Mouse (Mus musculus): ENCODE measurements around the gene Shmt2. TPM values are rescaled to one million over a fixed set of nuclear protein-coding genes. Genes with fewer than 3 reads are reported as not detected.

Gene Shmt2
- 110 and 111 TPM in 2 replicates for polyA plus RNA-seq (2015; fragmentation: Nextera tagmentation; extraction: Ambion mirVana)

GRCm38 (mm10) chr10:127522088-127522581 is at the start of gene Shmt2:
Gene Shmt2, minus strand, starts transcription at chr10:127522444.
- Histone ChIP-seq H3K27ac (peak within 1 kb of the TSS; percentile 24; the same call in 1 of the 2 replicates), H3K4me3 (peak within 1 kb of the TSS; percentile 66), H3K4me1 (peaks cover 32% of the 10 kb centered on the region), H3K27me3 (peaks cover 44% of the 10 kb centered on the region), H3K9ac (peak within 1 kb of the TSS; percentile 62), H3K4me2 (peak within 1 kb of the TSS; percentile 91), H3K9me3 (no peaks in the 10 kb centered on the region), H3K36me3 (peaks cover 35% of the 10 kb centered on the region)
- 0% methylated on average over 21 of the region's 21 CpGs for WGBS
- peak; percentile 62; the same call in 1 of the 2 replicates for ATAC-seq (ENCODE audit: borderline replicate concordance, extremely low read depth, low FRiP score, low TSS enrichment)

GRCm38 (mm10) chr10:127570937-127571641 is 48.8 kb upstream of the Shmt2 start:
- Histone ChIP-seq H3K27ac (peak overlapping the region; percentile 61; the same call in 1 of the 2 replicates), H3K4me3 (no peak overlapping the region), H3K9ac (no peak overlapping the region), H3K27me3 (no peaks in the 10 kb centered on the region), H3K9me3 (no peaks in the 10 kb centered on the region), H3K36me3 (peaks cover 72% of the 10 kb centered on the region), H3K4me2 (no peak overlapping the region), H3K4me1 (peaks cover 9% of the 10 kb centered on the region)
- WGBS = 79% methylated on average over 17 of the region's 17 CpGs
- no peak for ATAC-seq (ENCODE audit: borderline replicate concordance, extremely low read depth, low FRiP score, low TSS enrichment)

GRCm38 (mm10) chr10:127570384-127570783 is 48.1 kb upstream of the Shmt2 start:
- Histone ChIP-seq H3K9ac (no peak overlapping the region), H3K9me3 (no peaks in the 10 kb centered on the region), H3K36me3 (peaks cover 69% of the 10 kb centered on the region), H3K4me1 (peaks cover 9% of the 10 kb centered on the region), H3K4me3 (no peak overlapping the region), H3K27me3 (no peaks in the 10 kb centered on the region), H3K27ac (peak overlapping the region; percentile 61), H3K4me2 (no peak overlapping the region)
- peak; percentile 40; the same call in 1 of the 2 replicates for ATAC-seq (ENCODE audit: borderline replicate concordance, extremely low read depth, low FRiP score, low TSS enrichment)
- 32% methylated on average over 6 of the region's 6 CpGs for WGBS

GRCm38 (mm10) chr10:127569450-127569849 is 47.2 kb upstream of the Shmt2 start:
- Histone ChIP-seq H3K27me3 (no peaks in the 10 kb centered on the region), H3K4me3 (no peak overlapping the region), H3K9me3 (no peaks in the 10 kb centered on the region), H3K36me3 (peaks cover 64% of the 10 kb centered on the region), H3K27ac (peak overlapping the region; percentile 63; the same call in 1 of the 2 replicates), H3K9ac (no peak overlapping the region), H3K4me1 (peaks cover 13% of the 10 kb centered on the region), H3K4me2 (no peak overlapping the region)
- WGBS = 18% methylated on average over 3 of the region's 3 CpGs
- ATAC-seq (ENCODE audit: borderline replicate concordance, extremely low read depth, low FRiP score, low TSS enrichment) = peak; percentile 24; the same call in 1 of the 2 replicates

GRCm38 (mm10) chr10:127566553-127567326 is 44.5 kb upstream of the Shmt2 start:
- H3K36me3 ChIP-seq = peaks cover 61% of the 10 kb centered on the region
- no peak overlapping the region for H3K27ac ChIP-seq
- H3K9me3 ChIP-seq = no peaks in the 10 kb centered on the region
- no peak overlapping the region for H3K4me3 ChIP-seq
- WGBS = 91% methylated on average over 28 of the region's 28 CpGs
- no peak overlapping the region for H3K9ac ChIP-seq
- no peaks in the 10 kb centered on the region for H3K27me3 ChIP-seq
- no peak for ATAC-seq (ENCODE audit: borderline replicate concordance, extremely low read depth, low FRiP score, low TSS enrichment)
- H3K4me2 ChIP-seq = no peak overlapping the region
- peaks cover 22% of the 10 kb centered on the region for H3K4me1 ChIP-seq

GRCm38 (mm10) chr10:127564301-127564700 is 42.1 kb upstream of the Shmt2 start:
- 21% methylated on average over 13 of the region's 13 CpGs for WGBS
- H3K9ac ChIP-seq = no peak overlapping the region
- H3K9me3 ChIP-seq = no peaks in the 10 kb centered on the region
- ATAC-seq (ENCODE audit: borderline replicate concordance, extremely low read depth, low FRiP score, low TSS enrichment) = peak; percentile 84
- no peaks in the 10 kb centered on the region for H3K27me3 ChIP-seq
- peaks cover 71% of the 10 kb centered on the region for H3K36me3 ChIP-seq
- H3K4me3 ChIP-seq = no peak overlapping the region
- H3K4me2 ChIP-seq = no peak overlapping the region; the same call in 1 of the 2 replicates
- H3K27ac ChIP-seq = peak overlapping the region; percentile 46
- H3K4me1 ChIP-seq = peaks cover 13% of the 10 kb centered on the region

- Histone ChIP-seq H3K4me2 (no peak overlapping the region; the same call in 1 of the 2 replicates), H3K9ac (no peak overlapping the region), H3K9me3 (no peaks in the 10 kb centered on the region), H3K36me3 (peaks cover 73% of the 10 kb centered on the region), H3K27me3 (no peaks in the 10 kb centered on the region), H3K4me1 (peaks cover 13% of the 10 kb centered on the region), H3K27ac (peak overlapping the region; percentile 46), H3K4me3 (no peak overlapping the region)
- ATAC-seq (ENCODE audit: borderline replicate concordance, extremely low read depth, low FRiP score, low TSS enrichment) = peak; percentile 43; the same call in 1 of the 2 replicates
- WGBS = 35% methylated on average over 8 of the region's 8 CpGs
These were observed 41.6 kb upstream of the Shmt2 start for GRCm38 (mm10) chr10:127563840-127564239.

- no peak overlapping the region for H3K9ac ChIP-seq
- peaks cover 78% of the 10 kb centered on the region for H3K36me3 ChIP-seq
- no peak for ATAC-seq (ENCODE audit: borderline replicate concordance, extremely low read depth, low FRiP score, low TSS enrichment)
- H3K4me1 ChIP-seq = peaks cover 13% of the 10 kb centered on the region
- no peak overlapping the region for H3K4me3 ChIP-seq
- no peak overlapping the region for H3K27ac ChIP-seq
- no peak overlapping the region for H3K4me2 ChIP-seq
- H3K9me3 ChIP-seq = no peaks in the 10 kb centered on the region
- H3K27me3 ChIP-seq = no peaks in the 10 kb centered on the region
These were observed 38.9 kb upstream of the Shmt2 start for GRCm38 (mm10) chr10:127561145-127561544.

GRCm38 (mm10) chr10:127557397-127557796 is 35.2 kb upstream of the Shmt2 start:
- no peak overlapping the region for H3K4me2 ChIP-seq
- no peaks in the 10 kb centered on the region for H3K27me3 ChIP-seq
- no peak overlapping the region for H3K9ac ChIP-seq
- ATAC-seq (ENCODE audit: borderline replicate concordance, extremely low read depth, low FRiP score, low TSS enrichment) = no peak
- no peak overlapping the region for H3K4me3 ChIP-seq
- no peaks in the 10 kb centered on the region for H3K9me3 ChIP-seq
- H3K27ac ChIP-seq = no peak overlapping the region
- peaks cover 93% of the 10 kb centered on the region for H3K36me3 ChIP-seq
- 83% methylated on average over 13 of the region's 13 CpGs for WGBS
- no peaks in the 10 kb centered on the region for H3K4me1 ChIP-seq

- Histone ChIP-seq H3K4me1 (no peaks in the 10 kb centered on the region), H3K27ac (no peak overlapping the region), H3K9me3 (no peaks in the 10 kb centered on the region), H3K4me3 (no peak overlapping the region), H3K27me3 (no peaks in the 10 kb centered on the region), H3K4me2 (no peak overlapping the region), H3K9ac (no peak overlapping the region), H3K36me3 (peaks cover 88% of the 10 kb centered on the region)
- WGBS = 67% methylated on average over 18 of the region's 18 CpGs
- ATAC-seq (ENCODE audit: borderline replicate concordance, extremely low read depth, low FRiP score, low TSS enrichment) = no peak
These were observed 33.5 kb upstream of the Shmt2 start for GRCm38 (mm10) chr10:127555703-127556102.

GRCm38 (mm10) chr10:127549892-127550291 is 27.6 kb upstream of the Shmt2 start:
- WGBS = 82% methylated on average over 17 of the region's 17 CpGs
- peaks cover 85% of the 10 kb centered on the region for H3K36me3 ChIP-seq
- ATAC-seq (ENCODE audit: borderline replicate concordance, extremely low read depth, low FRiP score, low TSS enrichment) = no peak

GRCm38 (mm10) chr10:127548236-127548635 is 26.0 kb upstream of the Shmt2 start:
- no peaks in the 10 kb centered on the region for H3K9me3 ChIP-seq
- H3K27me3 ChIP-seq = no peaks in the 10 kb centered on the region
- H3K4me1 ChIP-seq = no peaks in the 10 kb centered on the region
- no peak overlapping the region for H3K4me3 ChIP-seq
- H3K36me3 ChIP-seq = peaks cover 77% of the 10 kb centered on the region
- 95% methylated on average over 15 of the region's 15 CpGs for WGBS
- H3K9ac ChIP-seq = no peak overlapping the region
- no peak overlapping the region for H3K4me2 ChIP-seq
- no peak overlapping the region for H3K27ac ChIP-seq
- no peak for ATAC-seq (ENCODE audit: borderline replicate concordance, extremely low read depth, low FRiP score, low TSS enrichment)

More at GRCm38 (mm10) chr10:127549892-127550291, 27.6 kb upstream of the Shmt2 start:
- no peak overlapping the region for H3K27ac ChIP-seq
- no peak overlapping the region for H3K4me2 ChIP-seq
- H3K9ac ChIP-seq = no peak overlapping the region
- no peaks in the 10 kb centered on the region for H3K4me1 ChIP-seq
- H3K4me3 ChIP-seq = no peak overlapping the region
- H3K9me3 ChIP-seq = no peaks in the 10 kb centered on the region
- no peaks in the 10 kb centered on the region for H3K27me3 ChIP-seq
